Mouse (Mus musculus): Measurements from ENCODE around the gene Stx1a. TPM values are rescaled to one million over a fixed set of nuclear protein-coding genes. Genes with fewer than 3 reads are reported as not detected.

Stx1a gene
- total and polyA plus RNA-seq, 2 experiments from 2014 or later: 126 to 149 TPM

DNA sequence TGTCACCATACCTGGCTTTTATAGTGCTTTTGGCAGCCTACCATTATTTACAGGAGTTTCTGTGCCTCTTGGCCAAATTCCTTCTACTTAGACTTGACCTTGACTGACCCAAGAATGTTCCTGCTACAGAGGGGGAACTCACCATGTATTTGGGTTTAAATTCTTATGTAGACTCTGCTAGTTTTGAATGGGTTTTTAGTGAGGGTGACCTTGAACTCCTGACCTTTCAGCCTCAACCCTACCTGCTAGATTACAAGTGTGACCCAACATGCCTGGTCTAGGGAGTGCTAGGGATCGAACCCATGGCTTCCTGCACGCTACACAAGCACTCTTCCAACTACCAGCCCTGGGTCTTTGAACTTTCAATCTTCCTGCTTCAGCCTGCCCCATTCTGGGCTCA lies 48.8 kb downstream of the Stx1a start:
- no peak for TF ChIP-seq CTCF (IDR thresholded peaks at IDR 0.05; ENCODE audit: low read depth)
- H3K4me2 ChIP-seq (ENCODE audit: low read depth, low read length): no peak overlapping the region
- H3K9ac ChIP-seq (replicated peaks; ENCODE audit: low read length): no peak overlapping the region
- H3K36me3 ChIP-seq (ENCODE audit: insufficient read depth, low read length): peaks cover 14% of the 10 kb centered on the region
- DNase-seq (ENCODE audit: low spot score) (no peak), ATAC-seq (no peak)
- no peaks in the 10 kb centered on the region for H3K9me3 ChIP-seq (ENCODE audit: low read length)
- no peaks in the 10 kb centered on the region for H3K4me1 ChIP-seq (ENCODE audit: insufficient read depth, low read length)
- WGBS: 100% methylated on average over 2 of the region's 2 CpGs
- H3K4me3 ChIP-seq (ENCODE audit: low read length): no peak overlapping the region
- H3K27ac ChIP-seq: no peak overlapping the region
- H3K27me3 ChIP-seq (ENCODE audit: insufficient read depth, low read length): no peaks in the 10 kb centered on the region

DNA sequence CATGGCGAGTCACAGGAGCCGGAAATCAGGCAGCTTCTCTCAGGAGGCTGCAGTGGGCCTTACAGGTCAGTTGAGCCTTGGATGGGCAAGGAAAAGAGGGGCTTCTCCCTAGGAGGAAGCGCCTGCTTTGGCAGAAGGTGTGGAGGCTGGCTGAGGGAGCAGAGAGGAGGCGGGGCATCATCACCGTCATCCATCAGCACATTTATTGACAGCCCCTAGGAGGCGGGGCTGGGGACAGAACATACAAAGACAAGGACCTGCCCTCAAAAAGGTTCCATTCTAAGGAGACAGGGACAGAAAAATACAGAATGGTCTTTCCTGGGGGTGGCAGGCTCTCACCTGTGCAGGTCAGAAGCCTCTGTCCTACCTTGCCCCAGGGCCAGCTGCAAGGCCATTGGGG lies 49.4 kb downstream of the Stx1a start:
- DNase-seq (ENCODE audit: low spot score) (no peak), ATAC-seq (no peak)
- WGBS: 61% methylated on average over 6 of the region's 6 CpGs
- H3K27ac ChIP-seq: no peak overlapping the region
- no peaks in the 10 kb centered on the region for H3K4me1 ChIP-seq (ENCODE audit: insufficient read depth, low read length)
- no peak overlapping the region for H3K4me3 ChIP-seq (ENCODE audit: low read length)
- no peak for TF ChIP-seq CTCF (IDR thresholded peaks at IDR 0.05; ENCODE audit: low read depth)
- no peaks in the 10 kb centered on the region for H3K9me3 ChIP-seq (ENCODE audit: low read length)
- no peak overlapping the region for H3K4me2 ChIP-seq (ENCODE audit: low read depth, low read length)
- no peaks in the 10 kb centered on the region for H3K27me3 ChIP-seq (ENCODE audit: insufficient read depth, low read length)
- peaks cover 14% of the 10 kb centered on the region for H3K36me3 ChIP-seq (ENCODE audit: insufficient read depth, low read length)
- no peak overlapping the region for H3K9ac ChIP-seq (replicated peaks; ENCODE audit: low read length)

DNA sequence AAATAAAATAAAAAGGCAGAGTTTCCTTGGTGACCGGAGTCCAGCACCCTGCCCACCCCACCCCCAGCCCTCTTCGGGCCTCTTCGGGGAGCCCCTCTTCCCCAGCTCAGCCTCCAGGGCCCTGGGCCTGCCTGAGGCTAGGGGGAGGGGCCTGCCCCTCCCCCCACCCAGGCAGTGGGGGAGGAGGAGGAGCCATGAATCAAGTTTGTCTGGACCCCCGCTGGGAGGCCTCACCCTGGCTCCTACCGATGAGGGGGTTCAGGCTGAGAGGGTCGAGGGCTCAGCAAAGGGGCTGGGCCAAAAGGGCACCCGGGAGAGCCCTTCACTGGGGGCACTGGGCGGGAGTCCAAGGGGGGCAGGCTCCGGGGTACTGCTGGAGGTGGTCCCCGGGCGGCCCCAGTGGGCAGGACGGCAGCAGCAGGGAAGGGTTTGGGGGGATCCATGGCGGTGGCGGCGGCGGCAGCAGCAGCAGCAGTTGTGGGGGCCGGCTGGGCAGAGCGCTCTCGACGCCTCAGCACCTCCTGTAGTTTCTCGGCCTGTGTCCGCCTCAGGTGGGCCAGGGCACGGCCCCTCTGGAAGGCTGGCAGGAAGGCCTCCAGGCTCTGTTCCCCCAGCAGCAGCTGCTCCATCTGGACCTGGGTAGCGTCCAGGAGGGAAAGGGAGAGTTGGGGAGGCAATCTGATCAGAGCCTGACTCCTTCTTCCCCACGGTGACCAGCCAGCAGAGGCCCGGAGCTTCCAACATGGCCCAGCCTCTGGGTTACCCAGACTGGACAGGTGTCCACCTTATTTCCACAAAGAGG lies 50.3 kb downstream of the Stx1a start:
- no peak overlapping the region for H3K27ac ChIP-seq
- WGBS: 25% methylated on average over 24 of the region's 26 CpGs
- TF ChIP-seq CTCF (IDR thresholded peaks at IDR 0.05; ENCODE audit: low read depth): no peak
- no peaks in the 10 kb centered on the region for H3K9me3 ChIP-seq (ENCODE audit: low read length)
- H3K4me3 ChIP-seq (ENCODE audit: low read length): no peak overlapping the region
- DNase-seq (ENCODE audit: low spot score): no peak
- no peak overlapping the region for H3K4me2 ChIP-seq (ENCODE audit: low read depth, low read length)
- H3K9ac ChIP-seq (replicated peaks; ENCODE audit: low read length): no peak overlapping the region
- H3K36me3 ChIP-seq (ENCODE audit: insufficient read depth, low read length): peaks cover 14% of the 10 kb centered on the region
- no peak for ATAC-seq
- no peaks in the 10 kb centered on the region for H3K4me1 ChIP-seq (ENCODE audit: insufficient read depth, low read length)
- H3K27me3 ChIP-seq (ENCODE audit: insufficient read depth, low read length): no peaks in the 10 kb centered on the region

DNA sequence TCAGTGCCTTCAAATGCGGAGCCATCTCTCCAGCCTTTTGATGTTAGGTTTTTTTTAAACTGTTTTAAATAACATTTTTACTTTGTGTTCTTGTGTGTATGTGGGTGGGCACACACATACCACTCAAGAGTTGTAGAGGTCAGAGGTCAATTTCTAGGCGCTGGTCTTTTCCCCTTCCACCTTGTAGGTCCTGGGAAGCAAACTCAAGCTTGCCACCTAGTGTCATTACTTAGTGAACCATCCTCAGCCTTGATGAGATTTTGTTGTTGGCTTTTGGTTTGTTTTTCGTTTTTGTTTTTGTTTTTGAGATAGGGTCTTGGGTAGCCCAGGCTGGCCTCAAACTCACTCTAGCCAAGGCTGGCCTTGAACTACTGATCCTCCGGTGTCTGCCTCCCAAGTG lies 52.4 kb downstream of the Stx1a start:
- DNase-seq (ENCODE audit: low spot score): no peak
- H3K4me1 ChIP-seq (ENCODE audit: insufficient read depth, low read length): no peaks in the 10 kb centered on the region
- peaks cover 14% of the 10 kb centered on the region for H3K36me3 ChIP-seq (ENCODE audit: insufficient read depth, low read length)
- no peaks in the 10 kb centered on the region for H3K9me3 ChIP-seq (ENCODE audit: low read length)
- H3K4me3 ChIP-seq (ENCODE audit: low read length): no peak overlapping the region
- H3K4me2 ChIP-seq (ENCODE audit: low read depth, low read length): no peak overlapping the region
- 64% methylated on average over 4 of the region's 4 CpGs for WGBS
- no peak overlapping the region for H3K9ac ChIP-seq (replicated peaks; ENCODE audit: low read length)
- peak; percentile 45 for TF ChIP-seq CTCF (IDR thresholded peaks at IDR 0.05; ENCODE audit: low read depth)
- no peak for ATAC-seq
- no peaks in the 10 kb centered on the region for H3K27me3 ChIP-seq (ENCODE audit: insufficient read depth, low read length)
- no peak overlapping the region for H3K27ac ChIP-seq

DNA sequence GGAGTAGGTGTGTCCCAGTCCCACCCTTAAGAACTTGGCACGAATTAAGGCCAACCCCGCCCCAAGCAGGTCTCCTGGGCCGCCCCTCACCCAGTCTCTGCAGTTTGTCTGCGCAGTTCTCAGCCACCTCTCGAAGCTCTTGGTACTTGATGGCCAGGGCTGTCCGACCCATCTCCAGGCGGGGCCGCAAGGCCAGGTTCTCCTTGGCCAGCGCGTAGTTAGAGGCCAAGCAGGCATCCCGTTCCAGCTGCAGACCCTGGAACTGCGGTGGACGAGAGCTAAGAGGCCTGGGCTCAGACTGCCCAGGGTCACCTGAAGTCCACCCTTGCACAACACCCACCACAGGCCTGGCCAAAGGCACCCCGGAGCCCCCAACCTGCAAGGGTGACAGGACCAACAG lies 53.1 kb downstream of the Stx1a start:
- Histone ChIP-seq H3K4me3 (ENCODE audit: low read length) (peak overlapping the region; percentile 92), H3K27ac (no peak overlapping the region), H3K9me3 (ENCODE audit: low read length) (no peaks in the 10 kb centered on the region), H3K9ac (replicated peaks; ENCODE audit: low read length) (peak overlapping the region; percentile 100; the same call in 1 of the 2 replicates), H3K4me2 (ENCODE audit: low read depth, low read length) (peak overlapping the region; percentile 71), H3K36me3 (ENCODE audit: insufficient read depth, low read length) (peaks cover 14% of the 10 kb centered on the region), H3K4me1 (ENCODE audit: insufficient read depth, low read length) (no peaks in the 10 kb centered on the region), H3K27me3 (ENCODE audit: insufficient read depth, low read length) (no peaks in the 10 kb centered on the region)
- 92% methylated on average over 14 of the region's 14 CpGs for WGBS
- ATAC-seq (no peak), DNase-seq (ENCODE audit: low spot score) (no peak)
- no peak for TF ChIP-seq CTCF (IDR thresholded peaks at IDR 0.05; ENCODE audit: low read depth)

DNA sequence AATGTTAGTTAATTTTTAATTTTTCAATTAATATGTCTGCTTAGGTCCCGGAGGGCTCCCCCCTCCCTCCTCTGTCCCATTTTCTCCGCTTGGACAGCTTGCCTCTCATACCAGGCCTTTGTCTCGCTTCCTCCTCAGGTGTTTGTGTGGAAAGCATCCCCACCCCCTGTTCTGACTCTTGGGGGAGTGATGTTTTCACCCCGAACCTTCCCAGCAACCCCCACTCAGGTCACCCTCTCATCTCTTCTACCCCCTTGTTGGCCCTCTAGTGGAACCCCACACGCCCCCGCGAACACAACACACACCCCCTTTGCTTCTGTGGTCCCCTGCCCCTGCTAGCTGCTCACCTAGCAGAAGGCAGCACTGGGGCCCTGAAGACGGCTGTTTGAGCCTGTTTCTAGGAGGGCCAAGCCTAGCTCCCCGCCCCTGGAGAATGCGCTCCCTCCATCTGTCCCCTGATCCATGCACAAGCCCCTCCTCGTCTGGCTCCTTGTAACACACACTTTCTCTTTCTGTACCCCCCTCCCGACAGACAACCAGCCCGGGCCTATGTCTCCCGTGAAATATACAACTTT lies 53.7 kb downstream of the Stx1a start:
- 7% methylated on average over 14 of the region's 14 CpGs for WGBS
- H3K27ac ChIP-seq: peak overlapping the region; percentile 94
- H3K4me2 ChIP-seq (ENCODE audit: low read depth, low read length): peak overlapping the region; percentile 71
- peak overlapping the region; percentile 92 for H3K4me3 ChIP-seq (ENCODE audit: low read length)
- peak; percentile 61 for ATAC-seq
- peaks cover 14% of the 10 kb centered on the region for H3K36me3 ChIP-seq (ENCODE audit: insufficient read depth, low read length)
- no peak for TF ChIP-seq CTCF (IDR thresholded peaks at IDR 0.05; ENCODE audit: low read depth)
- peak overlapping the region; percentile 100 for H3K9ac ChIP-seq (replicated peaks; ENCODE audit: low read length)
- H3K4me1 ChIP-seq (ENCODE audit: insufficient read depth, low read length): no peaks in the 10 kb centered on the region
- no peaks in the 10 kb centered on the region for H3K9me3 ChIP-seq (ENCODE audit: low read length)
- DNase-seq (ENCODE audit: low spot score): peak; percentile 74
- H3K27me3 ChIP-seq (ENCODE audit: insufficient read depth, low read length): no peaks in the 10 kb centered on the region

All from hindbrain, postnatal 0 days (tissue).